Mouse (Mus musculus) thymus, postnatal 10 days (tissue): ENCODE results near the gene Apol7a.

ENCODE experiments used
- DNase-seq, 2 experiments: peaks; one replicate each; pipeline ENCODE4 v3.0.0; 2021; ENCODE audit warnings: low spot score in 2 of 2

The Apol7a gene

GRCm38 (mm10) chr15:77376920-77377319 lies 22.0 kb downstream of the Apol7a start:
- DNase-seq, result no peak

DNA sequence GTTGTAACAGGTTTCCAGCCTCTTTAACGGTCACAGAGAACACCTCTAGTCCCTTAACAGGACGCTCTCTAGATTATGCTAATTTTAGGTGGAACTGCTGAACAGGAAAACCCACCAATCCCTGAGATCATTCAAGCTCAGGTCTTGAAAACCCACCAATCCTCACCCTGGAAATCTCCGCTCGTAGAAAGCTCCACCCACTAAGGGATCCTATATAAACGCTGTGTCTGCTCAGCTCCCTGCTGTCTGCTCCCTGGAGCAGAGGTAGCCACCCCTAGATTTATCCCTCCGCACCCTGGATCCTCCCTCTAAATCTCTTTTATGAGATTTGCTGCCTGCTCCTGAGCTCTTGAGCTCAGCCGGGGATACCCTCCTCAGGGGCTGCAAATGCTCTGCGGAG lies 28.3 kb downstream of the Apol7a start:
- DNase-seq, result no peak

- DNase-seq, result no peak
Observed at GRCm38 (mm10) chr15:77369981-77370380, 28.9 kb downstream of the Apol7a start.

DNA sequence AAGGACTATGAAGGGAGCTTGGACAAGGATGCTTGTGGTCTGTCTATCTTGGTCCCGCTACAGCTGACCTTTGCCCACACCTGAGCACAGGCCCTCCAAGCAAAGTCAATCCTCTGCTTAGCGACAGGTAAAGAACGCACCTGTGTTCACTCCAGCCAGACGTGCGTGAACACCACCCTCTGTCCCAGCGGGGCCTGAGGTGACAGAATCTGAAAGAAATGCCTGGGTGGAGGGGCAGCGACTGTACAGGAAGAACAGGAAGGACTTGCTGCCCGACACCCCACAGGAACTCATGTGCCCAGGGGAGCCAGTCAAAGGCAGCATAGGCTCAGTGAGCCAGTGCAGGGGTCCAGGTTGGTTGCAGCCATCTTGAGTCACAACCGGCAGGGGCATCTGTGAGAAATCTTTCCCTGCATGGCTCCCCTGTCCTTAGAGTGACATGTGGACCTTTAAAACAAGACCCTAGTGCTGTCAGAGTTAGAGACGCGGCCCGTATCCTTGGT lies 30.0 kb downstream of the Apol7a start:
- DNase-seq, result no peak

DNA sequence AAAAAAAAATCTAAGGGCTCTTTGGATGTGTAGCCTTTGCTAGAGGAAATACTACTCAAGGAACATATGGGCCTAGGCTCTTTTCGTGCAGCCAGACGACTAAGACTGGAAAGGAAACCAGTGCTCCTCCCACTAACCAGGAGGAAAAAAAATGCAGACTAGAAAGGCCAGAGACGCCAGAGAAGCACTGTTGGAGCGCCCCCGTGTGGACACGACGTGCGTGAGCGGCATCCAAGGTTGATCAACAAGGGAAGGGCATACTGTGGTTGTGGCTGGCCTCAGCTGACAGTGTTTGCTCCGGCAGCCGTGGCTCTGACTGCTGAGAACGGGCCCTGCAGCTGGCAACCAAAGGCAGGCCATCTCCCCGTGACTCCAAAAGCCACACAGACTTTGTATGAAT lies 30.8 kb downstream of the Apol7a start:
- DNase-seq, result peak; percentile 76 to 88

DNA sequence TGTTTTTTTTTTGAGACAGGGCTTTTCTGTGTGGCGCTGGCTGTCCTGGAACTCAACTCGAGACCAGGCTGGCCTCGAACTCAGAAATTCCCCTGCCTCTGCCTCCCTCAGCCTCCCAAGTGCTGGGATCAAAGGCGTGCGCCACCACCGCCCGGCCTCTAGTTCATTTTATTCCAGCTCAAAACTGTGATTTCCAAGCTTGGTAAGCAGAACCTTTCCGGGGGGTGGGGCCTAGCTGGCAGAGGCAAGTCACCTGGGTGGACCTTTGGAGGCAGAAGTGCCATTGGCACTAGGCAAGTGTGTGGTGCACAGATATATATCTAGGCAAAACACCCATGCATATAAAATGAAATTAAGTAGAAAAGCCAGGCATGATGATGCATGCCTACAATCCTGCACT lies 31.4 kb downstream of the Apol7a start:
- no peak for DNase-seq

- peak in 1 of 2 experiments; percentile 56 for DNase-seq
Observed at GRCm38 (mm10) chr15:77366706-77367484, 32.0 kb downstream of the Apol7a start.

- DNase-seq, result no peak
Observed at GRCm38 (mm10) chr15:77365700-77366570, 33.0 kb downstream of the Apol7a start.

DNA sequence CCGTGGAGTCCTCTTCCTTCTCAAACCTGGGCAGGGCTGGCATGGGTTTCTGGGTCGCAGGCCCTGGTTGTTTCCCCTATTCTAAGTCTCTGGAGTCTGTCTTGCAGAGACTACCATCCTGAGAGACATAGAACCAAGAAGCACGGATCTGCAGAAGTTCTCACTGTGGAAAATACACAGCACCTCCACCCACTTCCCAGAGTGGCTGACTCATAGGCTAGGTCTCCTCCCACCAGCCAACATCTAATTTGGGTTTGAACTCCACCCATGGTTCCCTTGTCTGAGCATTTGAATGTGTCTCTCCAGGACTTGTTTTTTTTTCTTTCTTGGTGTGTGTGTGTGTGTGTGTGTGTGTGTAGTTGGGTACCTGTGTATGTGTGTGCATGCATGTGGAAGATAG lies 34.9 kb downstream of the Apol7a start:
- no peak for DNase-seq

- no peak for DNase-seq
Observed at GRCm38 (mm10) chr15:77363578-77363977, 35.3 kb downstream of the Apol7a start.

DNA sequence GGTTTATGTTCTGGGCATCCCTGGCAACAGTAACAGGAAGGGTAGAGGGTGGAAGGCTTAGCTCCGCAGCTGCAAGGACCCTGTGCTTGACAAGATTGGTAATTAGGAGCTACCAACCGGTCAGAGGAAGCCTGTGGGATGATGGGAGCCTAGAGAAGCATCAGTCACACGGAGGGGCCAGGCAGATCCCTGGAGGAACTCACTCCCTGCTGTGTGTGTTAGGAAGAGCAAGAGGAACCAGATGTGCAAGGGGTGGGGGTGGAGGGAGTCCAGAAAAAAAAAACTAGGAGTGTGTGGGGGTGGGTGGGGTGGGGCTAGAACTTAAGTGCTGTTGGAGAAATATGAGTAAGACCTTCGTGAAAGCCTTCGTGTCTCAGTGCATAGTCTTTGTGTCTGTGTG lies 36.0 kb downstream of the Apol7a start:
- no peak for DNase-seq

DNA sequence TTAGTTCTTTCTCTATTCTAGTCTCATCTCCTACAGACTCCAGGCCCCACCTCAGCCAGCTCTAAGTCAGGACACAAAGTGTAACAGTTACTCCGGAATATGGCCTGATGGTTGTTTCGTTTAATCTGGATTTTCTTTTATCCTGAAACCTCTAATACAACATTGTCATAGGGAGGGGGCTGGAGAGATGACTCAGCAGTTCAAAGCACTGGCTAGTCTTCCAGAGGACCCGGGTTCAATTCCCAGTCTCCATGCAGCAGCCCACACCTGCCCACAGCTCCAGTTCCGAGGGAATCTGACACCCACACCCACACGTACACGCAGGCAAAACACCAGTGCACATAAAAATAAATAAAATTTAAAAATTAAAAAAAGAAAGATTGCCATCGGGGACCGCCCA lies 39.0 kb downstream of the Apol7a start:
- DNase-seq, result no peak

DNA sequence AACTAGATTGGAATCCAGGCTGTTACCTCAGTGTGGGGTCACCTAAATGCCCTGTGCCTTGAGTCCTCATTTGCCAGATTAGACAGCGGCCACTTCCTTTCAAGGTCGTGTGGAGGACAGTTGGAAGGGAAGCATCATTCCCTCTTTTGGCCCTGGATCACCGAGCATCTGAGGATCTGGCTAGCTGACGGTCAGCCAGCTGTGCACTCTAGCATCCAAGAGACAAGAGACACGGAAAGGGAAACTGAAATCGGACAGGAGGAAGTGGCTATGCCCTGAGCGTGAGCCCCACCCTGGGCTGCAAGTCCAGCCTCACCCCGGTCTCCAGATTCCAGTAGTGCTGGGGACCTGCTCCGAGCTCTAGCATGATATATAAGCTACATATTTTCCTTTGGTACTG lies 39.4 kb downstream of the Apol7a start:
- no peak for DNase-seq

DNA sequence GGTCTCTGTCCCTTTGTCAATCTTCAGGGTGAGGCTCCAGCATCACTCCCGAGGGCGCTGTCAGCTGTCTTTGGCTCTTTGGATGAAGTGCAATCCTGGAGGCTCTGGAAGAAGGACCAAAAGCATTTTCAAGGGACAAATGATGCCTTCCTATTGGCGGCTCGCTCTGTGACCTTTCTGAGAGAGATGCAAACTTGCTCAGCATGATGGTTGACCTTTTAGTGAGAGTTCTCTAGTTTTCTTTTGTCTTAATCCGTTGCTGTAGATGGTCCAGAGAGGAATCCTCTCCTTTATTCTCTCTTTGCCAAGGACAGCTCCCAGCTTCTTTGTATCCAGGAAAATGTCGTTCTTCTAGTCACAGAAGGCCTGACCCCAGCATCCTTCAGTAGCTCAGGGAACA lies 39.8 kb downstream of the Apol7a start:
- no peak for DNase-seq

DNA sequence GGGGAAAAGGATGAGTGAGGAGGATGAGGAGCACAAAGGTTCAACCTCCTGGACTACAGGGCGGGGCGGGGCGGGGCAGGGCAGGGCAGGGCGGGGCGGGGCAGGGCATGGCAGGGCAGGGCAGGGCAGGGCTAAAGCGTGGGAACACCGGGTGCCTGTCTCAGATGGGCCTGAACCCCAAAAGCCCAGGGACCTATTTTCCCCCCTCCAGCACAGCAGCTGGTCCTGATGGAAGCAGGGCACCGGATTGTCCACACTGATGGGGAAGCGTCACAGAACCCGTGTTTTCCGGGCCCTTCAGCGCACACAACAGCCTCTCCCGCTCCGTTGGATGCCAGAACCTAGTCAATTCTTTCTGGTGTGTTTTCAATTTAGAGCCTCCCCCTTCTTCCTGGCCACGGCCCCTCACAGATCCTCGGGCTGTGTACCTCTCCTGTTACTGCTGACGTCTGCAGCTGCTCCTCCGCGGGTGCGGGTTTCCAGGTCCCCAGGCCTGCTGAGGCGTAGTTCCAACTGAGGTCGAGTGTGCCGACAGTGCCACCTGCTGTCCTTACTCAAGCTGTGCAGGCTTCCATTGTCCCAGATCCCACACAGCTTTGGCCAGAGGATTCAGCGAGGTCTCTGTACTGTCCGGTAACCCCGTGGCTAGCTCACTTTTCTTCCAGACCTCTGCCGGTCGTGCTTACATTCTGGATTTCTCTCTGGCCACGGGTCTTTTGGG lies 40.4 kb downstream of the Apol7a start:
- peak; percentile 33 to 58 for DNase-seq

DNA sequence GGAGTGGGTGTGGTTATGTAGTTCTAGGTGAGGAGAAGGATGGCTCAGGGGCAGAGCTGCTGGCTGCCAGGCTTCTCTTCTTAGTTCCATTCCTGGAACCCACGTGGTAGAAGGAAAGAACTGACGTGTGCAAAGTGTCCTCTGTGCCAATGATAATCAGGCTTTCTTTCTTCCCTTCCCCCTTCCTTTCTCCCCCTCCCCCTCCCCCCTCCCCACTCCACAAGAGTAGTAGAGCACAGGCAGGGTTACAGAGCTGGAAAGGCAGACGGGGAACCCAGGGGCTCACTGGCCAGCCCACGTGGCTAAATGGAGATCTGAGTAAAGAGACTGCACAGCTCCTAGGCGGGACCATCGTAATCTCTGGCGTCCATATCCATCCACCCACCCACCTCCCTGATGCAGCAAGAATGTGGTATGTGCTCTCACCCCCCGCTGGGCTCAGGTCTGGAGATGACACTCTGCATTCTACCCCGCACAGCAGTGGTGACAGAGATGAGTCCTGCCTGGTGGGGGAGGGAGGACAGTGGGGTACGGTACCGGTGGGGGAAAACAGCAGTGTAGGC lies 42.6 kb downstream of the Apol7a start:
- no peak for DNase-seq

GRCm38 (mm10) chr15:77354848-77355551 lies 43.9 kb downstream of the Apol7a start:
- DNase-seq, result no peak

DNA sequence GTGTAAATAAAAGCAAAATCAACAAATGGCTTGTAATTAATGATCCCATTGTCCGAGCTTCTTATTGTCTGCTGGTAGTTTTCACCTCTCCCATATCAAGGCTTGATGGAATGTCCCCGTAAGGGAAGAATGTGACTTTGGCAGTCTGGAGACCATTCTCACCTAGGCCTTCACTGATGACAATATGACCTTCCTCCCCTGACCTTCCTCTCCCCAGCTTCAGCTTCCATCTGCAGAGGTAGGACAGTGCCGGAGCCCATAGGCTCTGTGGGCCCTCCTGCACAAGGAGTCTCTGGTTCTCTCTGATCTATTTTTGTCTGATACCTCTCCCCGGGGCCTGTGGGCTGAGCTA lies 44.4 kb downstream of the Apol7a start:
- DNase-seq, result no peak

GRCm38 (mm10) chr15:77353764-77354163 lies 45.1 kb downstream of the Apol7a start:
- no peak for DNase-seq

DNA sequence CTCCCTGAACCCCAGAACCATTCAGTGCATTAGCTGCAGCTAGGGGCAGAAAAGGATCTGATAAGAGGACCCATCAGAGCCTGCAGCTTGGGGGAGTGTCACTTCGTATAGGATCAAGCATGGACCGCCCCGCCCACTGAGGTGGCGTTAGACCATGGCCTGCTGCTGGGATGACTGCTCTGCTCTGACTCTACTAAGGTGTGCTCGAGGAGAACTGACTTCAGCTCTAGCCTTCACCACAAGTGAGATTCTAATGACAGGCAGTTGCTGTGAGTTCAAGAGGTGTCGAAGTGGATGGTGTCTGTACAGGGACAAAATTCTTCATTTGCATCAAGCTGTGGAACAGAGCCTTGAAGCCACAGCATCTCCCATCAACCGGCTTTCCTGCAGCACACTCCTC lies 46.0 kb downstream of the Apol7a start:
- no peak for DNase-seq

GRCm38 (mm10) chr15:77350117-77350516 lies 48.8 kb downstream of the Apol7a start:
- no peak for DNase-seq
